Mouse (Mus musculus) CH12F3 (cell line): ENCODE results near the gene Fam161a.

Source experiments
- in situ Hi-C: fragments of 300-500 bp; cut with MboI; formaldehyde crosslinking; loops from 2 replicates; pipeline ENCODE4 v1.14.3; 2020; ENCODE audit warnings: low sequenced_read_pairs

Fam161a gene

DNA sequence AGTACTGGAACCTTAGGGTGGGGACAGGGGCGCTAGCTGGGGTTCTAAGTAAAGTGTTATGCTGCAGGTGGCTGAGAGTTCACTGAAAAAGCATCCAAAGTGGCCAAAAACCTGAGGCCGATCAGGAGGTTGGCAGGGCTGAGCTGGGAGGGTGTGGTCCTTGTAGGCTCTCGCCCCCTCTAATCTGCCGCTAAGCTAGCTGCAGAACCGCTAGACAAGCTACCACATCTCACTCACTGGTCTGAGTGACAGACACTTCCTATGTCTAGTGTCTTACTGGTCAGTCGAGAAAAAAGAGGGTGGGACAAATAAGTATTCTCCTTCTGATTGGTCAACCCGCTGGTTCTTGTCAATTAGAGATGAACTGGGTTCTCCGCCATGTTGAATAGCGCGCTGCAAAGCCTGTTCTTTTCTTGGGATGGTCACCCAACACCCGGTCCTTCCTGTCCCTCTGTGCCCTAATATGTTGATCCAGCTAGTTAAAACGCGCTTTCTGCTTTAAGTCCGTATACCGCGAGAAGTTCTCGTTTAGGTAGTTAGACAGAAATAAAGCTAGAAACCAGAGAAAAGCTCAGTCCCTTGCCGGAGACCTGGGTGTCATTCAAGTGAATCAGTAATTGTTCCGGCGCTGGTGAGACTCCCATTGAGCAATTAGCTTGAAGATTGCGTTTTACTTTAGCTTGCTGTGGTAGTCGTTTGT, at the start of gene Fam161a:
TSS of gene Fam161a (plus strand) at position 51 of the 700 bp plus-strand sequence.
- in situ Hi-C loops, result loop anchor here (5.0 kb wide), 1 partner anchor 265 kb away; no protein-coding TSS in a partner anchor

GRCm38 (mm10) chr11:22957791-22958374, 49.4 kb upstream of the Fam161a start:
- in situ Hi-C loops, result loop anchor here (5.0 to 10.0 kb wide), 2 partner anchors 321 to 733 kb away; no protein-coding TSS in a partner anchor

DNA sequence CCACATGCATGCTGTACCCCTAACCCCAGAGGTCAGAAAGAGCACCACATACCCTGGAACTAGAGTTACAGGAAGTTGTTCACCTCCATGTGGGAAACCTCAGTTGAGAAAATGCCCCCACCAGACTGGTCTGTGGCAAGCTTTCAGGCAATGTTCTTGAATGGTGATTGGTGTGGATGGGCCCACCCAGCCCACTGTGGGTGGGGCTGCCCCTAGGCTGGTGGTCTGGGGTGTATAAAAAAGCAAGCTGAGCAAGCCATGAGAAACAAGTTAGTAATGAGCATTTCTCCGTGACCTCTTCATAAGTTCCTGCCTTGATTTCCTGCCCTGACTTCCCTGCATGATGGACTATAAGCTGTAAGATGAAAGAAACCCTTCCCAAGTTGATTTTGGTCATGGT, 45.2 kb upstream of the Fam161a start:
- in situ Hi-C loops, result no loop called here

GRCm38 (mm10) chr11:22964401-22964800, 42.9 kb upstream of the Fam161a start:
- in situ Hi-C loops, result no loop called here

GRCm38 (mm10) chr11:22965503-22965902, 41.8 kb upstream of the Fam161a start:
- in situ Hi-C loops, result no loop called here

GRCm38 (mm10) chr11:22969486-22969885, 37.8 kb upstream of the Fam161a start:
- in situ Hi-C loops, result no loop called here

DNA sequence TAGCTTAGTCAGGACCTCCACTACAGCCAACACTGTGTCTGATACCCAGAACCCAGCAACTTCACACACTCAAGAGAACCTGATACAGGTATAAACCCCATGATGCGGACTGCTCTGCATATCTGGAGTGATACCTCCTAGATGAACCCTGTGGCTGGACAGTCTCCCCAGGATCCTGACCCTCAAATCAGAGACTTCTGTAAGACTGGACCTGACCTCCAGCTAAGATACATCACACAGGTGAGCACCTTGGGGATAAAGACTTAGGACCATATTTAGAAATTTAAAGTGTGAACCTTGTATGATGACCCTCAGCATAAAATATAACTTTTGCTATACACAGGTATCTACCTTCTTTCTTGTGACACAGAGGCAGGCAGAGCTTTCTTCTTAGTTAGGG, 36.8 kb upstream of the Fam161a start:
- in situ Hi-C loops, result no loop called here

- in situ Hi-C loops, result no loop called here
Observed at GRCm38 (mm10) chr11:22971835-22972709, 35.3 kb upstream of the Fam161a start, which contains the start of gene Zrsr1. Zrsr1 (plus strand) TSS chr11:22972005.

DNA sequence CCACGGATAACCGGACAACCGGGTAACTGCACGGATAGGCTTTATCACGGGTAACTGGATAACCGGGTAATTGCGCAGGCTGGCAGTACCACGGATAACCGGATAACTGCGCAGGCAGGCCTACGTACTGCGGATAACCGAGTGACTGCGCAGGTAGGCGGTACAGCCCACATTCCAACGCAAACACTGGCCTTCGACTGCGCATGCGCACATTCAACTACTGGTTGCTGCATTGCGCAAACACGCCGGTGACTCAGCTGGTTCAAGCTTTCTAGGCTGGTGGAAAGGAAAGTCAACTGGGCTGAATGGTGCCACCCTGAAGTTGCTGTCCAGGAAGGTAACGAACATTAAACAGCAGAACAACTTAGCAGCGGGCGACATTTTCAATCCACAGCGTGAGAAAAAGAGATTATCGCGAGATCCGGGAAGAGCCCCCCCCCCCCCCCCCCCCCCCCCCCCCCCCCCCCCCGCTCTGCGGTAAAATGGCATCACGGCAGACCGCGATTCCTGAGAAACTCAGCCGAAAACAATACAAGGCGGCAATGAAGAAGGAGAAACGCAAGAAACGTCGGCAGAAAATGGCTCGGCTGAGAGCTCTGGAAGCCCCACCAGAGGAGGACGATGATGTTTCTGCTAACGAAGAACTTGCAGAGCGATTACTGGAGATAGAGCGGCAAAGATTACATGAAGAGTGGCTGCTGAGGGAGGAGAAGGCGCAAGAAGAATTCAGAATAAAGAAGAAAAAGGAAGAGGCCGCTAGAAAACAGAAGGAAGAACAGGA, 34.4 kb upstream of the Fam161a start:
- in situ Hi-C loops, result no loop called here

DNA sequence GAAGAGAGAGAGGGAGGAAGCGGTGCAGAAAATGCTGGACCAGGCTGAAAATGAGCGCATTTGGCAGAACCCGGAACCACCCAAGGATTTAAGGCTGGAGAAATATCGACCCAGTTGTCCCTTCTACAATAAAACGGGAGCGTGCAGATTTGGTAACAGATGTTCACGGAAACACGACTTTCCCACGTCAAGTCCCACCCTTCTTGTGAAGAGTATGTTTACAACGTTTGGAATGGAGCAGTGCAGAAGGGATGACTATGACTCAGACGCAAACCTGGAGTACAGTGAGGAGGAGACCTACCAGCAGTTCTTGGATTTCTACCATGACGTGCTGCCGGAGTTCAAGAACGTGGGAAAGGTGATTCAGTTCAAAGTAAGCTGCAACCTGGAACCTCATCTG, 33.7 kb upstream of the Fam161a start:
- in situ Hi-C loops, result no loop called here

DNA sequence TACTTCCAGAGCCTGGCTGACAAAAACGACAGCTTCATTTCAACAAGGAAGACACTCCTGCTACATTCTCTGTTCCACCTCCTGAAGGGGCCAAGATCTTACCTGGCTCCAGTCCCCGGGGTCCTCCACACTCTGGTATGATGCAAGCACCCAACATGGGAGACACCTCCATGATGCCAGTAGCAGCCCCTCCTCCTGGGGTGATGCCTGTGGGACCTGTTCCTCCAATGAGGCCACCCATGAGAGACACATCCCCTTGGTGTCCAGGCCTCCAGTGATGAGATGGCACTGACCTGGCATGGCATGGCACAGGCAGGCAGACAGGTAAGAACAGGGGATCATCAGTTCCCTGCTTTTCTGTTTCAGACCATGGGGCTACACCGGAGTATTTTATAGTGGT, 29.1 kb upstream of the Fam161a start:
- in situ Hi-C loops, result no loop called here

GRCm38 (mm10) chr11:22978711-22979110, 28.6 kb upstream of the Fam161a start:
- in situ Hi-C loops, result no loop called here

DNA sequence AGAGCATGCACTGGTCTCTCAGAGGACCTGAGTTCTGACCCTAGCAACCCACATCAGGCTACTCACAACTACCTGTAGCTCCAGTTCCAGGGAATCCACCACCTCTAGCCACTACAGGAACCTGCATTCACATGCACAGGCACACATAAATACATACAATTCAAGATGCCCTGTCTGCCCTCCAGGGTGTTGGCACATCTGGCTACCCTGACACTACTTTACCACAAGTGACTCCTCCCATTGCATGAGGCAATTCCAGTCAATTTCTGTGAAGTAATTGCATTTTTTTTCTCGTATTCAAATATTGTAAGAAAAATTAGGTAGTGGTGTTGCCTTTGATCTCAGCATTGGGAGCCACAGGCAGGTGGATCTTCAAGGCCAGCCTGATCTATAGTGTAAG, 28.1 kb upstream of the Fam161a start:
- in situ Hi-C loops, result no loop called here

GRCm38 (mm10) chr11:22981041-22981440, 26.3 kb upstream of the Fam161a start:
- in situ Hi-C loops, result no loop called here

DNA sequence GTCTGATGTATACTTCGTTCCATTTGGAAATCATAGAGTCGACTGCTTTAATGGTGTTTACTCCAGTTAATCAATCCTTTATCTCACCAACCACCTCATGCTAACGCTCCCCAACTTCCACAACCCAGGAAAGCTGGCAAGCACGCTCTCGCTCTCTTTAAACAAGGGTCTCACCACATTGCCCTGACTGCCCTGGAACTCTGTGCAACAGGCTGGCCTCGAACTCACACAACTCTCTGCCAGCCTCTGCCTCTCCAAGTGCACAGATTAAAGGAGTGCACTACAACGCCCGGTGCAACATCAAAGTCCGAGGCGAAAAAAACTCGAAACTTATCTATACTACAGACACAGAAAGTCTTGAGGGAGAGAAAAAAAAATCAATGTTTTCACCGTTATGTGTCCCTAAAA, 25.8 kb upstream of the Fam161a start:
- in situ Hi-C loops, result no loop called here

GRCm38 (mm10) chr11:22981984-22982757, 25.2 kb upstream of the Fam161a start, which contains the start of the genes Gm28048 and Commd1:
Gm28048 (minus strand) TSS chr11:22982090.
Commd1 (minus strand) TSS chr11:22982382.
- in situ Hi-C loops, result no loop called here

GRCm38 (mm10) chr11:22982846-22983245, 24.5 kb upstream of the Fam161a start:
- in situ Hi-C loops, result no loop called here

- in situ Hi-C loops, result no loop called here
Observed at GRCm38 (mm10) chr11:22985510-22985909, 21.8 kb upstream of the Fam161a start.

DNA sequence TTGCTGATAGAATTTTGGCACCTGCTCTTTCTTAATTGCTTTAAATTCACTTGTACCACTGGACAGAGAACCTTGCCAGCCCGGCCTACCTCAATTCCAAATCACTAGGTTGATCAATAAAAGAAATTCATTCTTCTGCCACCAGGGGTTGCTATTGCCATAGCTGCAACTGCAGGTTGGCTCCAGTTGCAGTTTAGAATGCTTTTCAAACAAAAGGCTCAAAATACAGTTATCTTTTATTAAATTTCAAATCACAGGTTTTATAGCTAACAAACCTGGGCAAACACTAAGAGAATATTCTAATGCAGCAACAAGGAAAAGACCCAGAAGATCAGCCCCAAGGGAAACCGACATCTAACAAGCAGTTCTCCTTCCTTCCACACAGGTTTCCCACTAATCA, 20.0 kb upstream of the Fam161a start:
- in situ Hi-C loops, result no loop called here

DNA sequence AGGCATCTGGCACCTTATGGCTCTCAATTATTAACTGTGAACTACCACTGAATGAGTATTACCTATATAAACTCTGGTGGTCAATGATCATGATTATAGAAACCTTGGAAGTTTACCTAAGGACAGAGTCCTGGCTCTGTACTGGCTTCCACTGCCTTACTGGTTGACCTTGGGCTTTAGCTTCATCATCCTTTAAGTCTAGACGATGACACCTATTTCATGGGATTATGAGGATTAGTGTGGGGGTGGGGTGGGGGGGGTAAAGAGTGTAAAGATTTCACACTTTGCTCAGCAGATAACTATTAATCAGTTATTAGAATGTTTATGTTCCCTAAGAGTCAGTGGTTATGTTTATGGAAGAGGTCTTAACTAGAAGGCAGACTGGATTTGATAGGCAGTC, 17.5 kb upstream of the Fam161a start:
- in situ Hi-C loops, result no loop called here
